7 mouse cellular contexts compared by ENCODE assay signal in genomic region chr5:148325317-148325885, GRCm38 (mm10).
DNase-seq lines count a peak whose midpoint lies in the region; ATAC-seq and TF ChIP-seq lines count a peak whose summit lies in the region.

No protein-coding gene starts in this region.

- 46% methylated on average over 4 of the region's 4 CpGs for WGBS in hindbrain, embryonic 15.5 days
- WGBS in lung, embryonic 14.5 days: 41% methylated on average over 4 of the region's 4 CpGs

- no peaks in the 10 kb centered on the region for H3K27me3 ChIP-seq in testis, adult 2 months (ENCODE audit: control insufficient read depth, insufficient read depth, low read length)
- no peaks in the 10 kb centered on the region for H3K27me3 ChIP-seq in hindbrain, embryonic 15.5 days
- no peaks in the 10 kb centered on the region for H3K27me3 ChIP-seq in lung, embryonic 14.5 days (ENCODE audit: insufficient read depth, low read length)

- no peak overlapping the region for H3K4me2 ChIP-seq in hindbrain, embryonic 15.5 days
- no peak overlapping the region for H3K4me2 ChIP-seq in lung, embryonic 14.5 days

- no peaks in the 10 kb centered on the region for H3K4me1 ChIP-seq in testis, adult 2 months (ENCODE audit: control insufficient read depth, insufficient read depth, low read length)
- H3K4me1 ChIP-seq in hindbrain, embryonic 15.5 days (replicated peaks): no peaks in the 10 kb centered on the region
- no peaks in the 10 kb centered on the region for H3K4me1 ChIP-seq in lung, embryonic 14.5 days (ENCODE audit: insufficient read depth)

- DNase-seq in testis, postnatal 14 days (ENCODE audit: low spot score): no peak
- peak; percentile 77 for DNase-seq in ZHBTc4 (ENCODE audit: low read depth, low spot score)
- DNase-seq in cerebellum, postnatal 36 days: peak; percentile 44 to 61
- DNase-seq in lung, embryonic 14.5 days: peak; percentile 83
- peak; percentile 64 to 70 for DNase-seq in right cerebral cortex, adult 2 months (ENCODE audit: low spot score in 2 of 2)

- H3K4me3 ChIP-seq in testis, adult 2 months (ENCODE audit: control insufficient read depth, low read depth, low read length): no peak overlapping the region
- H3K4me3 ChIP-seq in hindbrain, embryonic 15.5 days: no peak overlapping the region
- no peak overlapping the region for H3K4me3 ChIP-seq in lung, embryonic 14.5 days (ENCODE audit: low read depth, low read length)

- H3K36me3 ChIP-seq in testis, adult 2 months (ENCODE audit: control insufficient read depth, insufficient read depth, low read length): no peaks in the 10 kb centered on the region
- no peaks in the 10 kb centered on the region for H3K36me3 ChIP-seq in hindbrain, embryonic 15.5 days
- H3K36me3 ChIP-seq in lung, embryonic 14.5 days (ENCODE audit: insufficient read depth): no peaks in the 10 kb centered on the region

- TF ChIP-seq CTCF in testis, adult 2 months (IDR thresholded peaks at IDR 0.05; ENCODE audit: control insufficient read depth, insufficient read depth, insufficient replicate concordance, low read depth, low read length): peak; percentile 47; the same call in 1 of the 2 replicates
- TF ChIP-seq CTCF in lung, embryonic 14.5 days (IDR thresholded peaks at IDR 0.05; ENCODE audit: low read depth): peak; percentile 95

- ATAC-seq in hindbrain, embryonic 15.5 days (ENCODE audit: low FRiP score, low read depth): peak; percentile 42; the same call in 1 of the 2 replicates
- peak; percentile 54; the same call in 1 of the 2 replicates for ATAC-seq in lung, embryonic 14.5 days (ENCODE audit: insufficient read depth)

- no peak for TF ChIP-seq POLR2A in testis, adult 2 months (IDR thresholded peaks at IDR 0.05; ENCODE audit: control insufficient read depth, low read depth, low read length)

- H3K27ac ChIP-seq in testis, adult 2 months (ENCODE audit: control insufficient read depth, insufficient read depth, low read depth, low read length): no peak overlapping the region
- H3K27ac ChIP-seq in hindbrain, embryonic 15.5 days (replicated peaks): no peak overlapping the region
- H3K27ac ChIP-seq in lung, embryonic 14.5 days (ENCODE audit: low read depth): no peak overlapping the region

- H3K9me3 ChIP-seq in hindbrain, embryonic 15.5 days: no peaks in the 10 kb centered on the region
- H3K9me3 ChIP-seq in lung, embryonic 14.5 days (ENCODE audit: low read depth, low read length): no peaks in the 10 kb centered on the region

- no peak overlapping the region for H3K9ac ChIP-seq in hindbrain, embryonic 15.5 days
- no peak overlapping the region for H3K9ac ChIP-seq in lung, embryonic 14.5 days
